Mouse (Mus musculus): ENCODE data around the gene Zg16.
A peak's percentile ranks its signal among the peaks of the same experiment; 100 is the strongest.
"Not testable (repeated sequence)": the region's sequence is repeated elsewhere in the genome, so short reads cannot be mapped to it uniquely, and the experiment has no call there.

Gene Zg16

GRCm38 (mm10) chr7:127104560-127105332 lies 17.6 kb upstream of the Zg16 start:
- peak; percentile 43 to 56 for DNase-seq (ENCODE audit: low spot score in 2 of 2)

GRCm38 (mm10) chr7:127103960-127104359 lies 16.8 kb upstream of the Zg16 start:
- no peak for DNase-seq (ENCODE audit: low spot score in 2 of 2)

GRCm38 (mm10) chr7:127102148-127102547 lies 15.0 kb upstream of the Zg16 start:
- DNase-seq (ENCODE audit: low spot score in 2 of 2) = no peak

- DNase-seq (ENCODE audit: low spot score in 2 of 2) = no peak
These were observed 14.4 kb upstream of the Zg16 start for GRCm38 (mm10) chr7:127101451-127102016.

GRCm38 (mm10) chr7:127099528-127099927 lies 12.4 kb upstream of the Zg16 start:
- no peak for DNase-seq (ENCODE audit: low spot score in 2 of 2)

- DNase-seq (ENCODE audit: low spot score in 2 of 2) = no peak
These were observed 11.8 kb upstream of the Zg16 start for GRCm38 (mm10) chr7:127098950-127099349.

- no peak for DNase-seq (ENCODE audit: low spot score in 2 of 2)
These were observed 11.4 kb upstream of the Zg16 start for GRCm38 (mm10) chr7:127098521-127098920.

GRCm38 (mm10) chr7:127096456-127096855 lies 9.3 kb upstream of the Zg16 start:
- no peak for DNase-seq (ENCODE audit: low spot score in 2 of 2)

GRCm38 (mm10) chr7:127093914-127094313 lies 6.8 kb upstream of the Zg16 start:
- DNase-seq (ENCODE audit: low spot score in 2 of 2) = no peak

- no peak for DNase-seq (ENCODE audit: low spot score in 2 of 2)
These were observed 4.2 kb upstream of the Zg16 start, which contains the start of gene AI467606 for GRCm38 (mm10) chr7:127091114-127091896. AI467606 (plus strand) TSS chr7:127091359.

GRCm38 (mm10) chr7:127090154-127091113 lies 3.3 kb upstream of the Zg16 start:
- DNase-seq (ENCODE audit: low spot score in 2 of 2) = no peak

GRCm38 (mm10) chr7:127088901-127089845 lies 2.0 kb upstream of the Zg16 start:
- DNase-seq (ENCODE audit: low spot score in 2 of 2) = no peak

GRCm38 (mm10) chr7:127088083-127088482 lies 955 bp upstream of the Zg16 start:
- DNase-seq (ENCODE audit: low spot score in 2 of 2) = no peak

- DNase-seq (ENCODE audit: low spot score in 2 of 2) = not testable (repeated sequence)
These were observed 1.4 kb downstream of the Zg16 start for GRCm38 (mm10) chr7:127085751-127086150.

- no peak for DNase-seq (ENCODE audit: low spot score in 2 of 2)
These were observed 2.3 kb downstream of the Zg16 start for GRCm38 (mm10) chr7:127084794-127085193.

- DNase-seq (ENCODE audit: low spot score in 2 of 2) = no peak
These were observed 3.4 kb downstream of the Zg16 start for GRCm38 (mm10) chr7:127083689-127084088.

- no peak for DNase-seq (ENCODE audit: low spot score in 2 of 2)
These were observed 4.1 kb downstream of the Zg16 start for GRCm38 (mm10) chr7:127082995-127083394.

GRCm38 (mm10) chr7:127082271-127082670 lies 4.9 kb downstream of the Zg16 start:
- DNase-seq (ENCODE audit: low spot score in 2 of 2) = no peak

GRCm38 (mm10) chr7:127080045-127080444 lies 7.1 kb downstream of the Zg16 start:
- no peak for DNase-seq (ENCODE audit: low spot score in 2 of 2)

GRCm38 (mm10) chr7:127077692-127078091 lies 9.4 kb downstream of the Zg16 start:
- DNase-seq (ENCODE audit: low spot score in 2 of 2) = no peak
